Mouse (Mus musculus) B cell, adult 2 months (primary cell): ENCODE measurements around the gene Gm12184.
"Not testable (repeated sequence)": the region's sequence is repeated elsewhere in the genome, so short reads cannot be mapped to it uniquely, and the experiment has no call there.

Source experiments
- DNase-seq, 2 experiments: peaks; one replicate each; pipeline ENCODE4 v3.0.0; 2022

Gm12184 gene

GRCm38 (mm10) chr11:48799921-48800701, 26.3 kb downstream of the Gm12184 start, which contains the start of gene Rack1:
Rack1 (plus strand) TSS chr11:48800332.
- DNase-seq, result peak; percentile 91 to 93

GRCm38 (mm10) chr11:48798984-48799920, 27.2 kb downstream of the Gm12184 start:
- no peak for DNase-seq

- DNase-seq, result no peak
Observed at GRCm38 (mm10) chr11:48798308-48798707, 28.1 kb downstream of the Gm12184 start.

GRCm38 (mm10) chr11:48797287-48797686, 29.2 kb downstream of the Gm12184 start:
- no peak for DNase-seq

GRCm38 (mm10) chr11:48796290-48796689, 30.2 kb downstream of the Gm12184 start:
- DNase-seq, result no peak

- peak; percentile 62 to 66 for DNase-seq
Observed at GRCm38 (mm10) chr11:48795221-48795620, 31.2 kb downstream of the Gm12184 start.

GRCm38 (mm10) chr11:48793184-48793583, 33.3 kb downstream of the Gm12184 start:
- DNase-seq, result no peak

GRCm38 (mm10) chr11:48791894-48792293, 34.6 kb downstream of the Gm12184 start:
- not testable (repeated sequence) for DNase-seq

- no peak for DNase-seq
Observed at GRCm38 (mm10) chr11:48790946-48791345, 35.5 kb downstream of the Gm12184 start.

GRCm38 (mm10) chr11:48789973-48790823, 36.3 kb downstream of the Gm12184 start:
- DNase-seq, result peak; percentile 88 to 89

GRCm38 (mm10) chr11:48789215-48789614, 37.2 kb downstream of the Gm12184 start:
- no peak for DNase-seq

- DNase-seq, result peak; percentile 81 to 84
Observed at GRCm38 (mm10) chr11:48788311-48789089, 38.0 kb downstream of the Gm12184 start.

GRCm38 (mm10) chr11:48787455-48788211, 38.8 kb downstream of the Gm12184 start:
- peak; percentile 83 to 87 for DNase-seq

GRCm38 (mm10) chr11:48782243-48782642, 44.2 kb downstream of the Gm12184 start:
- no peak for DNase-seq

- DNase-seq, result peak; percentile 66
Observed at GRCm38 (mm10) chr11:48779450-48779849, 47.0 kb downstream of the Gm12184 start.

- DNase-seq, result no peak
Observed at GRCm38 (mm10) chr11:48777303-48777702, 49.2 kb downstream of the Gm12184 start.

- DNase-seq, result peak; percentile 67 to 68
Observed at GRCm38 (mm10) chr11:48776664-48777063, 49.8 kb downstream of the Gm12184 start.

GRCm38 (mm10) chr11:48775483-48775882, 51.0 kb downstream of the Gm12184 start:
- no peak for DNase-seq
